Mouse (Mus musculus) kidney, adult 11 months (tissue): ENCODE data around the gene Sbk1.

Source experiments
- DNase-seq: peaks from one replicate; pipeline ENCODE4 v3.0.0; 2022

Gene Sbk1

GRCm38 (mm10) chr7:126340206-126340618 lies 67.8 kb downstream of the Sbk1 start:
- DNase-seq = peak; percentile 31

DNA sequence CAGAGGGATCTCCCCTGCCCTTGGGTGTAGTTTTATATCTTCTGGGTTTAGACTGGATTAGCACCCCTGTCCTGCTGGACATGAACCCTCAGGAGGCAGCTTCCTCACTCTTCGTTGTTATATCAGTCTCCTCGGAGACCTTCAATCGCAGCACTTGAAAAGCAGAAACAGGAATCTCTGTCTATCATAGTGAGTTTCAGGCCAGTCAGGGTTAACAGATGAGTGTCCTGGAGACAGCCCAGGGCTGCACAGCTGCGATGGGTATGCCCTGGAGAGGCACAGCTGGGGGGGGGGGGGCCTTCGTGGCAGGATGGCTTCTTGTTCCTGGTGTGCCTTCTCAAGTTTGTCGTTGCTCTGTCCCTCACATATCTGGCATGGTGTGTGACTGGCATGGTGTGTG lies 68.5 kb downstream of the Sbk1 start:
- no peak for DNase-seq
